ENCODE assay signal across 8 mouse cellular contexts in the genomic region with DNA sequence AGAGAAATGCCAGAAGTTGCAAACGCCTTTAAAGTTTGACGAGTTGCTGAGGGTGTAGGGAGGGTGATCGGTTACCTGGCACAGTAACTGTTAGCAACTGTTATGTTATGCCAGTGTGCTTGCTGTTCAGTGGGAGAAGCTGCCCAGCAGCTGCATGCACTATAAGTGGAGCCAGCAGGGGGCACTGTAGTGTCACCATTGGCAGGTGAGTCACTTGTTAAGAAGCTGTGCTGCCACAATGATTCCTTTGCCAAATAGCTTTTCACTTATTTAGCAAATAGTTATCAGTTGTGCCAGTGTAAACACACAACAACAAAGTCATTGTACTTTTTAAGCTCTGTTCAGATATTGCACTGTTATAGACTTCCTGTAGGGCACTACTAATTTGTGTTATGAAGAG.
DNase-seq lines count a peak whose midpoint lies in the region; ATAC-seq and TF ChIP-seq lines count a peak whose summit lies in the region.

No protein-coding gene starts in this region.

- TF ChIP-seq EP300 in CH12.LX (IDR thresholded peaks at IDR 0.05; ENCODE audit: low read length), result no peak

- peak; percentile 70 for ATAC-seq in forebrain, embryonic 11.5 days (replicated peaks; ENCODE audit: low FRiP score)

- peaks cover 0 to 27% of the 10 kb centered on the region in 2 experiments; a peak in 2 of 4 replicates for H3K4me1 ChIP-seq in CH12.LX (ENCODE audit: control insufficient read depth in 1 of 2, insufficient read depth in 2 of 2)
- H3K4me1 ChIP-seq in forebrain, embryonic 11.5 days (replicated peaks; ENCODE audit: control insufficient read depth, insufficient read depth, low read length), result peaks cover 4% of the 10 kb centered on the region; the same call in 1 of the 2 replicates
- no peaks in the 10 kb centered on the region for H3K4me1 ChIP-seq in lung, adult 2 months (ENCODE audit: control insufficient read depth, insufficient read depth, low read length)
- peaks cover 6% of the 10 kb centered on the region; the same call in 1 of the 2 replicates for H3K4me1 ChIP-seq in olfactory bulb, adult 2 months (ENCODE audit: control insufficient read depth, insufficient read depth, low read length)
- 0 out of 2 replicates have a peak, but pooled peaks cover 5% of the 10 kb centered on the region for H3K4me1 ChIP-seq in thymus, adult 2 months (replicated peaks; ENCODE audit: control insufficient read depth, insufficient read depth, low read length)

- H3K9ac ChIP-seq in CH12.LX (ENCODE audit: insufficient read depth, low read depth), result no peak overlapping the region
- no peak overlapping the region for H3K9ac ChIP-seq in forebrain, embryonic 11.5 days (ENCODE audit: low read length)

- H3K79me2 ChIP-seq in CH12.LX (replicated peaks; ENCODE audit: control insufficient read depth, extremely low read depth, insufficient read depth, poor library complexity, severe bottlenecking), result 0 out of 2 replicates have a peak, but pooled peaks cover 5% of the 10 kb centered on the region

- H3K4me2 ChIP-seq in CH12.LX (ENCODE audit: insufficient read depth, low read depth, poor library complexity, severe bottlenecking), result no peak overlapping the region
- H3K4me2 ChIP-seq in forebrain, embryonic 11.5 days (ENCODE audit: low read depth, low read length, severe bottlenecking), result no peak overlapping the region

- H3K27me3 ChIP-seq in CH12.LX (replicated peaks), result no peaks in the 10 kb centered on the region
- H3K27me3 ChIP-seq in forebrain, embryonic 11.5 days (ENCODE audit: control insufficient read depth, insufficient read depth, low read length), result no peaks in the 10 kb centered on the region
- no peaks in the 10 kb centered on the region for H3K27me3 ChIP-seq in thymus, adult 2 months (ENCODE audit: control insufficient read depth, insufficient read depth, low read length)

- TF ChIP-seq CTCF in CH12.LX (conservative IDR thresholded peaks at IDR 0.05 in 1 of 2, IDR thresholded peaks at IDR 0.05 in 1 of 2; ENCODE audit: low read depth in 2 of 2, low read length in 2 of 2), result peak; percentile 93 to 95
- TF ChIP-seq CTCF in lung, adult 2 months (IDR thresholded peaks at IDR 0.05; ENCODE audit: insufficient read depth, low read length), result peak; percentile 95
- peak; percentile 44; the same call in 1 of the 2 replicates for TF ChIP-seq CTCF in olfactory bulb, adult 2 months (IDR thresholded peaks at IDR 0.05; ENCODE audit: insufficient read depth, low read depth, low read length)
- TF ChIP-seq CTCF in thymus, adult 2 months (IDR thresholded peaks at IDR 0.05; ENCODE audit: borderline replicate concordance, control insufficient read depth, extremely low read depth, insufficient read depth, low read length, poor library complexity), result peak; percentile 69; the same call in 1 of the 2 replicates

- peaks cover 2 to 23% of the 10 kb centered on the region in 2 experiments for H3K36me3 ChIP-seq in CH12.LX (replicated peaks in 1 of 2; ENCODE audit: control insufficient read depth in 1 of 2, insufficient read depth in 1 of 2, low read length in 1 of 2)
- H3K36me3 ChIP-seq in forebrain, embryonic 11.5 days (ENCODE audit: control insufficient read depth, insufficient read depth, low read length), result no peaks in the 10 kb centered on the region
- no peaks in the 10 kb centered on the region for H3K36me3 ChIP-seq in thymus, adult 2 months (ENCODE audit: control insufficient read depth, insufficient read depth, low read length)

- dilution Hi-C loops in CH12.LX (cut with MboI; ENCODE audit: extremely low pct_ligation_motif_present, extremely low pct_unique_long_range_greater_than_20kb, low sequenced_read_pairs), result no loop called here

- 29% methylated on average over 3 of the region's 3 CpGs for WGBS in forebrain, embryonic 11.5 days
- 13% methylated on average over 3 of the region's 3 CpGs for WGBS in lung, adult 2 months
- 19% methylated on average over 3 of the region's 3 CpGs for WGBS in olfactory bulb, adult 2 months
- 52% methylated on average over 3 of the region's 3 CpGs for WGBS in thymus, adult 2 months

- TF ChIP-seq POLR2A in CH12.LX (IDR thresholded peaks at IDR 0.05; ENCODE audit: low read depth, low read length), result no peak
- TF ChIP-seq POLR2A in lung, adult 2 months (IDR thresholded peaks at IDR 0.05; ENCODE audit: borderline replicate concordance, extremely low read depth, low read depth, low read length), result no peak
- no peak for TF ChIP-seq POLR2A in olfactory bulb, adult 2 months (IDR thresholded peaks at IDR 0.05; ENCODE audit: insufficient read depth, low read depth, low read length)
- no peak for TF ChIP-seq POLR2A in thymus, adult 2 months (IDR thresholded peaks at IDR 0.05; ENCODE audit: control insufficient read depth, extremely low read depth, insufficient read depth, low read length, poor library complexity)

- DNase-seq in CH12.LX (ENCODE audit: extremely low read depth), result peak; percentile 84
- DNase-seq in c-Kit-negative CD71-positive TER-119-positive erythroid progenitor cells, embryonic 14.5 days (ENCODE audit: low read depth, low spot score), result peak; percentile 67
- peak; percentile 93 for DNase-seq in forebrain, embryonic 11.5 days (ENCODE audit: low spot score)
- DNase-seq in heart, postnatal 25 days (ENCODE audit: low spot score), result peak; percentile 62
- peak; percentile 83 to 95 for DNase-seq in layer of hippocampus, adult 18-20 months (ENCODE audit: low spot score in 2 of 2)
- DNase-seq in lung, adult 2 months, result peak; percentile 92
- DNase-seq in thymus, adult 2 months, result peak; percentile 89

- intact Hi-C loops in heart, postnatal 25 days (cut with DNase I), result loop anchor here (5.0 to 10.0 kb wide), 5 partner anchors 46 to 728 kb away; partner anchors contain the start of genes Bbs10 and Nap1l1

- H3K27ac ChIP-seq in CH12.LX (ENCODE audit: insufficient read depth, low read depth), result no peak overlapping the region
- no peak overlapping the region for H3K27ac ChIP-seq in forebrain, embryonic 11.5 days (ENCODE audit: low read depth, low read length)
- no peak overlapping the region for H3K27ac ChIP-seq in olfactory bulb, adult 2 months (ENCODE audit: insufficient read depth, low read depth, low read length)
- H3K27ac ChIP-seq in thymus, adult 2 months (ENCODE audit: control insufficient read depth, insufficient read depth, low read length), result no peak overlapping the region

- in situ Hi-C loops in CH12.LX (cut with MboI; ENCODE audit: low pct_ligation_motif_present, low pct_unique_long_range_greater_than_20kb, low sequenced_read_pairs), result no loop called here

- TF ChIP-seq RAD21 in CH12.LX (IDR thresholded peaks at IDR 0.05; ENCODE audit: low read depth, low read length), result peak; percentile 95

- H3K4me3 ChIP-seq in CH12.LX (replicated peaks in 1 of 3; ENCODE audit: low read depth in 2 of 3, low read length in 2 of 3, poor library complexity in 1 of 3), result no peak overlapping the region
- no peak overlapping the region for H3K4me3 ChIP-seq in forebrain, embryonic 11.5 days (ENCODE audit: low read depth, low read length)
- no peak overlapping the region for H3K4me3 ChIP-seq in lung, adult 2 months (replicated peaks; ENCODE audit: extremely low read depth, low read depth, low read length)
- H3K4me3 ChIP-seq in olfactory bulb, adult 2 months (ENCODE audit: insufficient read depth, low read depth, low read length), result no peak overlapping the region
- H3K4me3 ChIP-seq in thymus, adult 2 months (ENCODE audit: control insufficient read depth, insufficient read depth, low read length), result no peak overlapping the region

- no peaks in the 10 kb centered on the region for H3K9me3 ChIP-seq in CH12.LX (replicated peaks; ENCODE audit: low read length)
- H3K9me3 ChIP-seq in forebrain, embryonic 11.5 days (ENCODE audit: control insufficient read depth, low read length), result no peaks in the 10 kb centered on the region

TF ChIP-seq in CH12.LX, 34 proteins besides CTCF, POLR2A, EP300 and RAD21:
- TF ChIP-seq NELFE (IDR thresholded peaks at IDR 0.05; ENCODE audit: low read depth, low read length) (0 out of 2 replicates have a peak, but pooled peaks have one; percentile 39), SMC3 (IDR thresholded peaks at IDR 0.05; ENCODE audit: low read depth, low read length) (peak; percentile 90), TCF12 (IDR thresholded peaks at IDR 0.05; ENCODE audit: low read depth, low read length) (0 out of 2 replicates have a peak, but pooled peaks have one; percentile 30), UBTF (IDR thresholded peaks at IDR 0.05; ENCODE audit: low read depth, low read length) (no peak), ZC3H11A (IDR thresholded peaks at IDR 0.05; ENCODE audit: low read depth, low read length) (peak; percentile 71)

Comparison
In these comparisons a context has a peak if more than half of its experiments do, and no peak if none do; other contexts are left out.
1. CTCF ChIP-seq: peak in every context shown above with its lines; median percentile 95 in lung, adult 2 months; 94 in CH12.LX; 69 in thymus, adult 2 months; 44 in olfactory bulb, adult 2 months.